Comparison of ENCODE assay signal across 46 mouse cellular contexts in the genomic region with DNA sequence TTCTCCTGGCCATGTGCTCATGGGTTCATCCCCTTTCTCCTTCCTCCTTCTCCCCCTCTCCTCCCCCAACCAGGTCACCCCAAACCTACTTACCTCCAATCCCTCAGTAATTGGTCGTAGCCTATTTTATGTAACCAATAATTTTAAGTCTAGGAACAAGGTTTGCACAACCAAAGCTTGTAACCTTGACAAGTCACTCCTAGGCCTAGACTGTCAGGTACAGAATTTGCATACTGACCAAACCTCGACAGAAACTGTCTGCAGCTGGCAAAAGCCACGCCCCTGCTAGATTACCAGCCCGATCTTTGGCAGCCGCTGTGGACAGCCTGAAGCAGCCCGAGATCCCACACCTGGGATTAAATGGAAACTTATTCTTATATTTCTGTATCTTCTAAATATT. TPM values are rescaled to one million over a fixed set of nuclear protein-coding genes. Genes with fewer than 3 reads are reported as not detected.
"Had no signal": no experiment of that assay in that cellular context is flagged by ENCODE, and none has a peak within 500 bp of the region (broad histone marks: within the 10 kb centered on the region; RNA-seq: fewer than 3 reads in every experiment).

No protein-coding gene starts in this region.

- H3K4me1 ChIP-seq: neural tube, embryonic 12.5 days had no signal

- H3K9ac ChIP-seq: limb, embryonic 12.5 days; limb, embryonic 13.5 days; limb, embryonic 15.5 days; liver, embryonic 12.5 days; liver, embryonic 13.5 days; liver, embryonic 14.5 days; liver, embryonic 15.5 days; liver, postnatal 0 days; lung, embryonic 14.5 days; lung, embryonic 15.5 days; midbrain, embryonic 12.5 days; midbrain, embryonic 13.5 days; midbrain, embryonic 15.5 days; neural tube, embryonic 12.5 days had no signal

- ATAC-seq: liver, embryonic 12.5 days; liver, postnatal 0 days; lung, postnatal 0 days; midbrain, embryonic 13.5 days; midbrain, embryonic 15.5 days; midbrain, embryonic 16.5 days had no signal

- H3K27ac ChIP-seq: limb, embryonic 10.5 days; limb, embryonic 12.5 days; liver, embryonic 12.5 days; liver, embryonic 13.5 days; liver, embryonic 14.5 days; liver, embryonic 15.5 days; lung, embryonic 15.5 days; macrophage; midbrain, embryonic 10.5 days; midbrain, embryonic 12.5 days; midbrain, embryonic 13.5 days; midbrain, embryonic 15.5 days; neural tube, embryonic 12.5 days had no signal

- H3K9me3 ChIP-seq: limb, embryonic 10.5 days; limb, embryonic 12.5 days; limb, embryonic 13.5 days; limb, embryonic 15.5 days; liver, embryonic 12.5 days; liver, embryonic 13.5 days; liver, embryonic 15.5 days; lung, embryonic 15.5 days; megakaryocyte, embryonic 14.5 days; midbrain, embryonic 10.5 days; midbrain, embryonic 12.5 days; midbrain, embryonic 13.5 days; midbrain, embryonic 15.5 days; neural tube, embryonic 12.5 days had no signal

- H3K4me2 ChIP-seq: limb, embryonic 12.5 days; limb, embryonic 13.5 days; limb, embryonic 15.5 days; liver, embryonic 11.5 days; liver, embryonic 12.5 days; liver, embryonic 13.5 days; liver, embryonic 15.5 days; lung, embryonic 14.5 days; lung, embryonic 15.5 days; midbrain, embryonic 11.5 days; midbrain, embryonic 12.5 days; midbrain, embryonic 13.5 days; midbrain, embryonic 15.5 days; neural tube, embryonic 12.5 days had no signal

- H3K36me3 ChIP-seq: limb, embryonic 10.5 days; limb, embryonic 12.5 days; limb, embryonic 13.5 days; limb, embryonic 15.5 days; liver, embryonic 12.5 days; liver, embryonic 13.5 days; liver, embryonic 15.5 days; lung, embryonic 15.5 days; midbrain, embryonic 10.5 days; midbrain, embryonic 12.5 days; midbrain, embryonic 13.5 days; midbrain, embryonic 15.5 days; neural tube, embryonic 12.5 days had no signal

- H3K4me3 ChIP-seq: limb, embryonic 10.5 days; limb, embryonic 12.5 days; limb, embryonic 13.5 days; limb, embryonic 15.5 days; liver, embryonic 12.5 days; liver, embryonic 13.5 days; liver, embryonic 15.5 days; lung, embryonic 15.5 days; megakaryocyte, embryonic 14.5 days; midbrain, embryonic 10.5 days; midbrain, embryonic 12.5 days; midbrain, embryonic 13.5 days; midbrain, embryonic 15.5 days; myocyte; neural tube, embryonic 12.5 days had no signal

- H3K27me3 ChIP-seq: limb, embryonic 12.5 days; limb, embryonic 13.5 days; limb, embryonic 15.5 days; liver, embryonic 12.5 days; liver, embryonic 15.5 days; lung, embryonic 15.5 days; megakaryocyte, embryonic 14.5 days; midbrain, embryonic 13.5 days; midbrain, embryonic 15.5 days; neural tube, embryonic 12.5 days had no signal

- DNase-seq: left cerebral cortex, postnatal 4 days; liver; liver, embryonic 13.5 days; liver, postnatal 0 days; lung, adult 18-20 months; lung, adult 2 months; lung, embryonic 14.5 days; lung, postnatal 10 days; lung, postnatal 14 days; lung, postnatal 36 days; lung, postnatal 4 days; midbrain, embryonic 14.5 days had no signal

RNA-seq across cellular contexts. Expression of a gene that starts 11.2 kb away (rescaled TPM):
- total RNA-seq: liver, adult 2 months; megakaryocyte progenitor cell, adult 5-6 weeks; megakaryocyte, adult 5-6 weeks; megakaryocyte-erythroid progenitor cell, adult 5-6 weeks; monocyte, adult 5-6 weeks had no signal
- polyA plus RNA-seq: limb, embryonic 10.5 days; limb, embryonic 11.5 days; limb, embryonic 12.5 days; liver, adult 2 months; liver, embryonic 11.5 days; liver, embryonic 12.5 days; liver, embryonic 13.5 days; liver, embryonic 14.5 days; liver, embryonic 15.5 days; liver, embryonic 16.5 days; liver, postnatal 0 days; lung, adult 2 months; lung, embryonic 14.5 days; lung, embryonic 15.5 days; lung, embryonic 16.5 days; lung, postnatal 0 days; macrophage; midbrain, embryonic 10.5 days; midbrain, embryonic 11.5 days; midbrain, embryonic 12.5 days; midbrain, embryonic 13.5 days; midbrain, embryonic 14.5 days; midbrain, embryonic 15.5 days; myocyte; neural tube, embryonic 11.5 days; neural tube, embryonic 12.5 days had no signal

RNA-seq across cellular contexts. Expression of a gene that starts 50.1 kb away (rescaled TPM):
- total RNA-seq: left cerebral cortex, postnatal 10 days; left cerebral cortex, postnatal 14 days; left cerebral cortex, postnatal 25 days; left cerebral cortex, postnatal 36 days; liver, adult 2 months; megakaryocyte progenitor cell, adult 5-6 weeks; megakaryocyte, adult 5-6 weeks; megakaryocyte-erythroid progenitor cell, adult 5-6 weeks; midbrain, postnatal 0 days; monocyte, adult 5-6 weeks had no signal
- polyA plus RNA-seq: limb, embryonic 11.5 days; limb, embryonic 12.5 days; limb, embryonic 13.5 days; liver, adult 2 months; liver, embryonic 11.5 days; liver, embryonic 12.5 days; liver, embryonic 13.5 days; liver, embryonic 14.5 days; liver, embryonic 15.5 days; liver, embryonic 16.5 days; liver, postnatal 0 days; lung, embryonic 14.5 days; lung, embryonic 15.5 days; lung, embryonic 16.5 days; lung, postnatal 0 days; macrophage; midbrain, embryonic 10.5 days; midbrain, embryonic 11.5 days; midbrain, embryonic 12.5 days; midbrain, embryonic 13.5 days; midbrain, embryonic 14.5 days; midbrain, embryonic 15.5 days; midbrain, embryonic 16.5 days; myocyte; neural tube, embryonic 12.5 days had no signal
